Mouse (Mus musculus) erythroblast, embryonic 14.5 days (primary cell): ENCODE results near the gene Mfng.

ENCODE experiments used
- GATA1 ChIP-seq: IDR thresholded peaks from 2 replicates; pipeline ENCODE4 v1.6.1; 2012; ENCODE audit warnings: low read length, inconsistent platforms, mixed read lengths
- TAL1 ChIP-seq: IDR thresholded peaks from 3 replicates; pipeline ENCODE4 v1.6.1; 2012; ENCODE audit warnings: low read length, inconsistent platforms, mixed read lengths

DNA sequence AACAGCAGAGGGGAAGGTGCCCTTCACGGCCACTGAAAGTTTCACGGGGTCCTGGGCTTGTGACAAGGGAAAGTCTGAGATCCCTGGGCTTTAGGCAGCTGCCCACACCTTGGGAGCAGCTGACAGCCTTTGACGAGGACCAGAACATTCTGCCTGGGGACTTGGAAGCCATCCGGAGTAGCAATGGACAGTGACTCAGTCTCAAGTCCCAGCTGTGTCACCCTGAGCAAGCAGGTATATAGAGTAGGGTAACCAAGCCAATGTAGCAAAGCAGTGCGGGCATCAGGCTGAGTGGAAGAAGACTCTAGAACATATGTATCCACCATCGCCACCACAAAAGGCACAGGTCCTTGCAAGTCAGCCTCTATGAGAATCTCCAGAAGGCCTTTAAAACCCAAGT, 36.1 kb downstream of the Mfng start:
- TF ChIP-seq GATA1 = no peak
- no peak for TF ChIP-seq TAL1
